Mouse (Mus musculus) forebrain, postnatal 0 days (tissue): Measurements from ENCODE around the gene Farp1. TPM values are rescaled to one million over a fixed set of nuclear protein-coding genes. Genes with fewer than 3 reads are reported as not detected.

Experiments
- ATAC-seq: fragments of 200-750 bp; cut with Nextera tagmentation; 2 replicates; pipeline ENCODE4 v1.8.0; 2017; ENCODE audit warnings: mild to moderate bottlenecking, moderate library complexity
- DNase-seq: peaks from one replicate; pipeline ENCODE4 v3.0.0-alpha.2; 2015
- H3K27ac ChIP-seq: fragments of 300-500 bp; sonication (generic); 2 replicates; pipeline ENCODE4 v1.5.1; 2014; ENCODE audit warnings: low read depth, mild to moderate bottlenecking, antibody characterized with exemption, low read length, moderate library complexity, mixed read lengths
- H3K27me3 ChIP-seq: fragments of 300-500 bp; sonication (generic); 2 replicates; pipeline ENCODE4 v1.6.1; 2014; ENCODE audit warnings: mild to moderate bottlenecking, low read length, mixed read lengths; ENCODE audit not compliant: insufficient read depth
- H3K36me3 ChIP-seq: fragments of 300-500 bp; sonication (generic); 2 replicates; pipeline ENCODE4 v1.6.1; 2014; ENCODE audit warnings: mild to moderate bottlenecking, moderate library complexity; ENCODE audit not compliant: insufficient read depth
- H3K4me1 ChIP-seq: fragments of 300-500 bp; sonication (generic); 2 replicates; pipeline ENCODE4 v1.6.1; 2014; ENCODE audit warnings: antibody characterized with exemption; ENCODE audit not compliant: insufficient read depth
- H3K4me2 ChIP-seq: fragments of 300-500 bp; sonication (generic); 2 replicates; pipeline ENCODE4 v1.6.1; 2014; ENCODE audit warnings: low read depth, mild to moderate bottlenecking, moderate library complexity
- H3K4me3 ChIP-seq: fragments of 300-500 bp; sonication (generic); 2 replicates; pipeline ENCODE4 v1.5.1; 2014; ENCODE audit warnings: low read depth, low read length, mixed read lengths
- H3K9ac ChIP-seq: fragments of 300-500 bp; sonication (generic); 2 replicates; pipeline ENCODE4 v1.6.1; 2014; ENCODE audit warnings: mild to moderate bottlenecking
- H3K9me3 ChIP-seq: fragments of 300-500 bp; sonication (generic); 2 replicates; pipeline ENCODE4 v1.6.1; 2016; ENCODE audit warnings: low read length
- CTCF ChIP-seq: sonication (generic); IDR thresholded peaks from 2 replicates; pipeline ENCODE4 v1.5.1; 2016; ENCODE audit warnings: antibody characterized with exemption, control low read depth, low read depth
- WGBS: fragments of 180-500 bp; shearing (Covaris S2); extraction: QIAGEN DNeasy Blood & Tissue Kit; methylation state at CpG from one replicate; pipeline ENCODE4 v1.1.7; 2014; 5-methylcytosine and 5-hydroxymethylcytosine counted together
- polyA plus RNA-seq: library from polyadenylated mRNA; unstranded; fragments of >200 nt; fragmentation: Nextera tagmentation; extraction: Ambion mirVana; gene quantifications from 2 replicates; pipeline ENCODE4 v1.2.1, GENCODE M21; 2015
- total RNA-seq: library from RNA; depleted of rRNA; stranded (reverse); fragments of >200 nt; gene quantifications from 2 replicates; pipeline ENCODE4 v1.2.3, GENCODE M21; 2014

Farp1 gene
- total and polyA plus RNA-seq, 2 experiments from 2014 or later: 48.3 to 120 TPM

DNA sequence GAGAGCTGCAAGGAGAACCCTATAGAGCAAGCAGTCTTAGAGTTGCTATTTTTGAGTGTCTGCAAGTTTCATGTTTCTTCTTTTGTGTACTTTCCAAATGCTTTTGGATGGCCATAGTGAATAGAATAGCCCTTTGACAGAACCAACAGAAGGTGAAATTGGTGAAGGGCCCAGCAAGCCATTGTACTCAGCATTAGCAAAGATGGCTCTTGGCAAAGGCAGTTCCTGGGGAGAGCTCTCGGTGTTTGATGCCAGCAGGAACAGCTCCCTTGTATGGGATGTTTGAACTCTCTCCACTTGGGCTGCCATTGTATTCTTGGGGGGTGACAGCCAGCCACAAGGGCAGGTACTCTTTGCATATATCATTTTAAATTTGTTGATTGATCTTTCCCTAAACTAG lies 29.7 kb downstream of the Farp1 start:
- TF ChIP-seq CTCF: no peak
- no peak for ATAC-seq
- no peak overlapping the region for H3K27ac ChIP-seq

DNA sequence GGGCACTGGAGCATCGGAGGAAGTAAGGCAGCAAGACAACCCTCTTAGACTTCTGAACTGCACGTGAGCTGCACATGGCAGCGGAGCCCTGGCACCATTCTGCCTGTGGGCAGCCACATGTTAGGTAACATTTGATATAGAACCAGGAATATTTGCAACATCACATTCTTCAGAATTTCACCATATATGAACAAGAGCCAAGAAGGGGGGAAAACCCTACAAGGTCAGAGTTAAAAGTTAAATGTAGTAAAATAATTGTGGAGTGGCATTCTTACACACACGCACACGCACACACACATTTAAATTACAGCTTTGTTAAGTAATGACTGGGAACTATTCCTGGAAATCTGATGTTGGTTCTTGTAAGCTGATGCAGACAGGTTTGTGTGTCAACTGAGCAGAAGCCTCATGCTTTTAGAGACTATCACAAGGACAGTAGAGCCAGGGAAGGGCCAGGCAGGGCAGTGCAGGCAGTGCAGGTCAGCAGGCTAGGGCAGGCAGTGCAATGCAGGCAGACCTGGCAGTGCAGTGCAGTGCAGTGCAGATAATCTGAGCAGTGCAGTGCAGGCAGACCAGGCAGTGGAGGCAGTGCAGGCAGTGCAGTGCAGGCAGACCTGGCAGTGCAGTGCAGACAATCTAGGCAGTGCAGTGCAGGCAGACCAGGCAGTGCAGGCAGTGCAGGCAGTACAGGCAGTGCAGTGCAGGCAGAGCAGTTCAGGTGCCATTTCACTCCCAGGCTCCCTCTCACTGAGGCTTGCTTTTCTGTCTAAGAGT lies 38.3 kb downstream of the Farp1 start:
- 94% methylated on average over 5 of the region's 5 CpGs for WGBS
- DNase-seq: no peak

More for the DNA sequence above, 29.7 kb downstream of the Farp1 start:
- H3K27me3 ChIP-seq: no peaks in the 10 kb centered on the region
- H3K9me3 ChIP-seq: no peaks in the 10 kb centered on the region
- H3K36me3 ChIP-seq: 0 out of 2 replicates have a peak, but pooled peaks cover 3% of the 10 kb centered on the region
- no peak overlapping the region for H3K4me2 ChIP-seq
- no peak overlapping the region for H3K4me3 ChIP-seq
- WGBS: 13% methylated on average over 1 of the region's 1 CpGs
- peaks cover 27% of the 10 kb centered on the region for H3K4me1 ChIP-seq
- H3K9ac ChIP-seq: no peak overlapping the region
- no peak for DNase-seq

DNA sequence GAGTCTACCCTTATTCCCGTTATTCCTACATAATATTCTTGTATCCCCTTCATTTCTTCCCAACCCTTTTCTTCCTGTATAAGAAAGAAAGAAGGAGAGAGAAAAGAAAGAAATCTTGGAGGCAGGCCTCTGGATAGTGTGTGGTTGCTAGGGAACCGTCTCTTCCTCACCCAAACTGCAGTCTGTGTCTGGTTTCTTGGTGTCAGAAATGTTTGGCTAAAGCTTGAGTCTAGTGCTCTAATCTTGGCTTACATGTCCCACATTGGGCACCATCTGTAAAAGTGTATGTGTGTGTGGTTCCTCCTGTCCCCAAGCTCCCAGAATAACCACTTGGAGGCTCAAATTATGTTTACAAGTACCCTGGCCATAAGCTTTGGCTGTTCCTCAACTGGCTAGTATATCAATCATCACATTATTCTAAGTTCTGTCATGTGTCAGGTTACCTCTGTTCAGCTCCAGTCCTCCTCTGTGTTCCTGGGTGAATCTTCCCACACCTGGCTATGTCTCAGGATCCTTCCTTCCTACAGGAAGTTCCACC lies 39.3 kb downstream of the Farp1 start:
- peaks cover 2% of the 10 kb centered on the region; the same call in 1 of the 2 replicates for H3K36me3 ChIP-seq
- H3K4me2 ChIP-seq: no peak overlapping the region
- H3K9me3 ChIP-seq: no peaks in the 10 kb centered on the region
- peak; percentile 67 for DNase-seq
- ATAC-seq: peak; percentile 92
- H3K27me3 ChIP-seq: no peaks in the 10 kb centered on the region
- H3K4me1 ChIP-seq: 0 out of 2 replicates have a peak, but pooled peaks cover 6% of the 10 kb centered on the region
- TF ChIP-seq CTCF: no peak
- 61% methylated on average over 2 of the region's 2 CpGs for WGBS
- peak overlapping the region; percentile 47; the same call in 1 of the 2 replicates for H3K27ac ChIP-seq
- no peak overlapping the region for H3K9ac ChIP-seq
- no peak overlapping the region for H3K4me3 ChIP-seq

More for the DNA sequence above, 38.3 kb downstream of the Farp1 start:
- ATAC-seq: peak; percentile 72
- Histone ChIP-seq H3K4me3 (no peak overlapping the region), H3K4me1 (0 out of 2 replicates have a peak, but pooled peaks cover 6% of the 10 kb centered on the region), H3K9ac (no peak overlapping the region), H3K27ac (peak overlapping the region; percentile 73), H3K4me2 (no peak overlapping the region), H3K9me3 (no peaks in the 10 kb centered on the region), H3K36me3 (no peaks in the 10 kb centered on the region), H3K27me3 (no peaks in the 10 kb centered on the region)
- TF ChIP-seq CTCF: no peak

DNA sequence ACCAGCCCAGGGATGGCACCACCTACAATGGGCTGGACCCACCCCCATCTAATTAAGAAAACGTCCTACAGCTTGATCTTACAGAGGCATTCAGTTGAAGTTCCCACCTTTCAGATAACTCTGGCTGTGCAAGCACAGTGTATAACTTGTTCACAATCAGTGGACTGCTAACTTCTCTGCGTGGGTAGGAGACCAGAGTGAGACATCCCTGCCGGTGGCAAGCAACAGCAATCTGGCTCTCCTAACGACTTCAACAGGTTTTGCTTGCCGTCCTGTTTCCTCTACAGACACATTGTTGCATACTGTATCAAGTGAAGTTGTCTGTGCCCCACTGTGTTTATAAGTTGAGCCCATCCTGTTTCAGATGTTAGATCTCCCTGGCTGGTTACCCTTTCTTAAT lies 45.7 kb downstream of the Farp1 start:
- Histone ChIP-seq H3K4me1 (peaks cover 8% of the 10 kb centered on the region; the same call in 1 of the 2 replicates), H3K36me3 (peaks cover 2% of the 10 kb centered on the region; the same call in 1 of the 2 replicates), H3K9ac (no peak overlapping the region), H3K27me3 (no peaks in the 10 kb centered on the region), H3K4me3 (no peak overlapping the region), H3K9me3 (no peaks in the 10 kb centered on the region), H3K4me2 (no peak overlapping the region), H3K27ac (no peak overlapping the region)
- TF ChIP-seq CTCF: no peak
- 69% methylated on average over 5 of the region's 5 CpGs for WGBS
- DNase-seq: no peak
- ATAC-seq: no peak

DNA sequence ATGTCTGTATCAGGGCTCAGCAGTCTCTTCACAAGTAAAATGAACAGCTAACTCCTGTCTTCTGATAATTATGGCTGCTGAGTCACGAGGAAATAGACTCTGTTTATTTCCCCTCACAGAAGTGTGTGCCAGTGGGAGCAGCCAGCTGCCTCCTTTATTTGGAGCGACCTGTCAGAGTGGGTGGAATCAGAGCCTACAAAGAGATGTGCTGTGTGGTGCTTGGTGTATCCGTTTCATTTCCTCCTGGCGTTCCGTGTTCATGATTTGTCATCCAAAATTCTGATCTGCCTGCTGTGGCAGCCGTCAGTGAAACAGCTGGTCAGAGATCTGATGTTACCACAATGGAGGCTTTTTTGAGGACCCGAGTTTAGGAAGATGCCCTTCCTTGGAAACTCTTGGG lies 47.3 kb downstream of the Farp1 start:
- DNase-seq (peak; percentile 63), ATAC-seq (peak; percentile 94)
- peak overlapping the region; percentile 85 for H3K27ac ChIP-seq
- no peak overlapping the region for H3K4me2 ChIP-seq
- no peak overlapping the region for H3K4me3 ChIP-seq
- no peaks in the 10 kb centered on the region for H3K9me3 ChIP-seq
- peaks cover 8% of the 10 kb centered on the region; the same call in 1 of the 2 replicates for H3K4me1 ChIP-seq
- H3K27me3 ChIP-seq: no peaks in the 10 kb centered on the region
- 0 out of 2 replicates have a peak overlapping the region, but pooled peaks have one; percentile 18 for H3K9ac ChIP-seq
- TF ChIP-seq CTCF: no peak
- peaks cover 2% of the 10 kb centered on the region; the same call in 1 of the 2 replicates for H3K36me3 ChIP-seq
- WGBS: 26% methylated on average over 7 of the region's 7 CpGs

DNA sequence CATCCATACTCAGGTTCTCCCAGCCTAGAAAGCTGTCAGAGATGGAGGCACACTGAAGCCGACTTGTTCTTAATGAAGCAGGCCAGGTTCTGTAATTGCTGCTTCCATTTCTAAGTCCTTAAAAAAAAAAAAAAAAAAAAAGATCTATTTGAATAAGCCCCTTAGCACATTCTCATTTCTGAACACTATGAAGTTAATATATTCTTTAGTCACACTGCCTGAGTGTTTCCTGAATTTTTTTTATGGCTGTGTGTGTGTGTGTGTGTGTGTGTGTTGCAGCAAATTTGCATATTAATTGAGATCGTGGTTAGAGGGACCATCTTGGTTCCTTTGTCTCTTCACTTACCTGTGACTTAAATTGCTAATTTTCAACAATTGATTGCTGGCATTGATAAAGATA lies 47.8 kb downstream of the Farp1 start:
- Histone ChIP-seq H3K27ac (peak overlapping the region; percentile 85), H3K4me3 (no peak overlapping the region), H3K9ac (0 out of 2 replicates have a peak overlapping the region, but pooled peaks have one; percentile 18), H3K4me2 (no peak overlapping the region), H3K9me3 (no peaks in the 10 kb centered on the region), H3K27me3 (no peaks in the 10 kb centered on the region), H3K36me3 (peaks cover 2% of the 10 kb centered on the region; the same call in 1 of the 2 replicates), H3K4me1 (peaks cover 8% of the 10 kb centered on the region; the same call in 1 of the 2 replicates)
- DNase-seq: no peak
- ATAC-seq: peak; percentile 66
- TF ChIP-seq CTCF: no peak
- 21% methylated on average over 2 of the region's 2 CpGs for WGBS

DNA sequence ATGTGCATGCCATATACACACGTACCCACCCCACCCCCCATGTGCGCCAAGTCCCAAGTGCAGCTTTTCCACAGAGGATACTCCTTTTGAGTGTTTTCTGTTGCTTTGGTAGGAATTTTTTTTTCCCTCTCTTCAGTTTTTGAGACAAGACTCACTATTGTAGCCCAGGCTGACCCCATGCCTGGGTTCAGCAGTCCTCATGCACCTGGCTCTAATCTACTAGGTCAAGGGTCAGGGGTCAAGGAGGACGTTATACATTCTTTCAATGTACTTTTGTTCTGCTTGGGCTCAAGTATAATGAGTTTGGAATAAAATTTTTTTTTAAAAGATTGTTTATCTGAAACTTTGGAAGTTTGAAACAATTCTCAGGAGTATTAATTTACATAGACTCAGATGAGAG lies 48.4 kb downstream of the Farp1 start:
- no peaks in the 10 kb centered on the region for H3K9me3 ChIP-seq
- H3K27me3 ChIP-seq: no peaks in the 10 kb centered on the region
- WGBS: 76% methylated on average over 3 of the region's 3 CpGs
- ATAC-seq (no peak), DNase-seq (no peak)
- H3K4me1 ChIP-seq: peaks cover 8% of the 10 kb centered on the region; the same call in 1 of the 2 replicates
- H3K4me2 ChIP-seq: no peak overlapping the region
- H3K36me3 ChIP-seq: peaks cover 2% of the 10 kb centered on the region; the same call in 1 of the 2 replicates
- peak overlapping the region; percentile 85; the same call in 1 of the 2 replicates for H3K27ac ChIP-seq
- no peak overlapping the region for H3K9ac ChIP-seq
- no peak for TF ChIP-seq CTCF
- H3K4me3 ChIP-seq: no peak overlapping the region
